ENCODE assay signal across 18 mouse cellular contexts in the genomic region with DNA sequence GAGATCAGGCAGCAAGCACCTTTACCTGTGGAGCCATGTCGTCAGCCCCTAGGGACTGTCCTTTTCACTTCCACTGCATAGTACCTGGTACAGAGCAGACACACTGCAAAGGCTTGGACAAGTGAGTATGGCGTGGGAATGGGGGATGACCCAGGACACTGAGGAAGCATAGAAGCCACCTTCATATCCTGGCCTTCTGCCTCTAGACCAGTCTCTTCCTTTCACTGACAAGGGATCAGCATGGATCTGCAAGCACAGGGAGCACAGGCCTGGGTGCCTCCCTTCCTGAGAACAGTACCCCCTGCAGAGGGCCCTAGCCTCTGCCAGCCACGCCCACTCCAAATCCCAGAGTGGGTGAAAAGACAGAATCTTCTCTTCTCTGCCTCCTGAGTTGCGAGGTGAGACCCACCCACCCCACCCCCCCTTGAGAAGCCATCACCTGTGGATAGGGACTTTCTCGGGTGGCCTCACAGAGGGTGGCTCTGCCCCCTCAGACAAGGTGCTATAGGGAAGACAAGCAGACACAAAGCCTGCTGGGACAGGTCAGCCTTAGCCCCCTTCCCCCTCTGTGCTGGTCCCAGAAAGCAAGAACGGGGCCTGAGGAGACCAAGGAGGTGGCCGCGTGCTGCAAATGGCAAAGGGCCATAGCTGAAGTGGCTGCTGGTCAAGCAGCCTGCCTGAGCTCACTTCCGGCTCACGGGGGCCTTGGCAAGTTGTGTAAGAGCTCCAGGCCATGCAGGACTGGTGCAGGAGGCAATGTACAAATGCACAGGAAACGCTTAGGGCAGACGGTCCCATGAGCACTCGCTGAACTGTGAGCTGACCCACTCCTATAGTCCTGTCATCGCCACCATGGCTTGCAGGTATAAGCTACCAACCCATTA. TPM values are rescaled to one million over a fixed set of nuclear protein-coding genes. Genes with fewer than 3 reads are reported as not detected.
DNase-seq lines count a peak whose midpoint lies in the region; ATAC-seq and TF ChIP-seq lines count a peak whose summit lies in the region.
"Had no signal": no experiment of that assay in that cellular context is flagged by ENCODE, and none has a peak within 500 bp of the region (broad histone marks: within the 10 kb centered on the region; RNA-seq: fewer than 3 reads in every experiment).

No protein-coding gene starts in this region.

- no peaks in the 10 kb centered on the region for H3K36me3 ChIP-seq in heart, embryonic 10.5 days
- no peaks in the 10 kb centered on the region for H3K36me3 ChIP-seq in lung, postnatal 0 days (ENCODE audit: insufficient read depth, low read length)
- no peaks in the 10 kb centered on the region for H3K36me3 ChIP-seq in midbrain, embryonic 16.5 days (ENCODE audit: control insufficient read depth, insufficient read depth, low read length)
- H3K36me3 ChIP-seq: midbrain, embryonic 13.5 days had no signal

- no peak overlapping the region for H3K4me2 ChIP-seq in lung, postnatal 0 days (replicated peaks; ENCODE audit: low read depth, low read length)
- H3K4me2 ChIP-seq in midbrain, embryonic 16.5 days (ENCODE audit: low read length) = no peak overlapping the region
- H3K4me2 ChIP-seq: midbrain, embryonic 13.5 days had no signal

- H3K27ac ChIP-seq in heart, embryonic 10.5 days = 0 out of 2 replicates have a peak overlapping the region, but pooled peaks have one; percentile 30
- H3K27ac ChIP-seq in lung, postnatal 0 days (ENCODE audit: low read length) = no peak overlapping the region
- H3K27ac ChIP-seq in midbrain, embryonic 16.5 days (ENCODE audit: low read length) = no peak overlapping the region
- H3K27ac ChIP-seq: heart, adult 2 months; midbrain, embryonic 13.5 days had no signal

- no peaks in the 10 kb centered on the region for H3K9me3 ChIP-seq in heart, embryonic 10.5 days
- no peaks in the 10 kb centered on the region for H3K9me3 ChIP-seq in lung, postnatal 0 days (ENCODE audit: low read length)
- no peaks in the 10 kb centered on the region for H3K9me3 ChIP-seq in midbrain, embryonic 16.5 days (replicated peaks; ENCODE audit: control insufficient read depth, low read length, poor library complexity, severe bottlenecking)
- H3K9me3 ChIP-seq: midbrain, embryonic 13.5 days had no signal

- H3K27me3 ChIP-seq in heart, embryonic 10.5 days (ENCODE audit: insufficient read depth, poor library complexity, severe bottlenecking) = 0 out of 2 replicates have a peak, but pooled peaks cover 3% of the 10 kb centered on the region
- no peaks in the 10 kb centered on the region for H3K27me3 ChIP-seq in lung, postnatal 0 days (replicated peaks; ENCODE audit: insufficient read depth, low read length)
- no peaks in the 10 kb centered on the region for H3K27me3 ChIP-seq in midbrain, embryonic 16.5 days (ENCODE audit: control insufficient read depth, insufficient read depth, low read depth, low read length)
- H3K27me3 ChIP-seq: midbrain, embryonic 13.5 days had no signal

- H3K4me1 ChIP-seq in heart, embryonic 10.5 days = peaks cover 70% of the 10 kb centered on the region
- H3K4me1 ChIP-seq in lung, postnatal 0 days (ENCODE audit: insufficient read depth, low read depth, low read length) = no peaks in the 10 kb centered on the region
- peaks cover 12% of the 10 kb centered on the region for H3K4me1 ChIP-seq in midbrain, embryonic 16.5 days (ENCODE audit: control insufficient read depth, insufficient read depth, low read length)

- no peak overlapping the region for H3K4me3 ChIP-seq in heart, embryonic 10.5 days
- H3K4me3 ChIP-seq in lung, postnatal 0 days (ENCODE audit: low read depth, low read length) = no peak overlapping the region
- no peak overlapping the region for H3K4me3 ChIP-seq in midbrain, embryonic 16.5 days (ENCODE audit: low read depth, low read length)
- H3K4me3 ChIP-seq: heart, adult 2 months; midbrain, embryonic 13.5 days had no signal

- DNase-seq in heart, embryonic 10.5 days (ENCODE audit: low spot score) = no peak
- no peak for DNase-seq in heart, adult 11 months
- peak; percentile 31 for DNase-seq in MN1 (ENCODE audit: low spot score)
- DNase-seq in cerebellum, adult 8-10 months = peak; percentile 49
- DNase-seq in lung, postnatal 0 days (ENCODE audit: low spot score) = peak; percentile 82
- no peak for DNase-seq in kidney, postnatal 10 days
- DNase-seq: adrenal gland, adult 2 months had no signal

- peak; percentile 70 for ATAC-seq in lung, postnatal 0 days
- no peak for ATAC-seq in megakaryocyte-erythroid progenitor cell, adult 5-6 weeks (replicated peaks; ENCODE audit: low FRiP score, low TSS enrichment, poor library complexity, severe bottlenecking)
- ATAC-seq in midbrain, embryonic 16.5 days = no peak
- ATAC-seq: intestine, postnatal 0 days; midbrain, embryonic 13.5 days had no signal

- 75% methylated on average over 14 of the region's 14 CpGs for WGBS in heart, embryonic 10.5 days
- whole genome bisulfite sequencing in lung, postnatal 0 days = 63% methylated on average over 13 of the region's 14 CpGs
- 82% methylated on average over 14 of the region's 14 CpGs for WGBS in midbrain, embryonic 16.5 days

- TF ChIP-seq CTCF in lung, postnatal 0 days (IDR thresholded peaks at IDR 0.05) = no peak

- no peak for TF ChIP-seq EP300 in lung, postnatal 0 days (IDR thresholded peaks at IDR 0.05)

- no peak overlapping the region for H3K9ac ChIP-seq in lung, postnatal 0 days (replicated peaks; ENCODE audit: low read depth)
- H3K9ac ChIP-seq in midbrain, embryonic 16.5 days (ENCODE audit: low read depth, low read length) = no peak overlapping the region
- H3K9ac ChIP-seq: midbrain, embryonic 13.5 days had no signal

RNA-seq across cellular contexts. Expression of gene Nol4l, which starts 15.0 kb away (rescaled TPM):
- polyA plus RNA-seq in heart, embryonic 10.5 days (2016; fragmentation: Nextera tagmentation; extraction: Ambion mirVana) = 20.8 and 21.4 TPM in 2 replicates
- 8.3 and 9.9 TPM in 2 replicates for polyA plus RNA-seq in lung, postnatal 0 days (2015; fragmentation: Nextera tagmentation; extraction: Ambion mirVana)
- 10.4 and 13.8 TPM in 2 replicates for total RNA-seq in megakaryocyte-erythroid progenitor cell, adult 5-6 weeks (2014; fragmentation: Nextera tagmentation)
- total RNA-seq in megakaryocyte-erythroid progenitor cell, adult 5-6 weeks (2017) = 4.2 and 13.3 TPM in 2 replicates
- polyA plus RNA-seq in midbrain, embryonic 16.5 days (2015; fragmentation: Nextera tagmentation; extraction: Ambion mirVana) = 39.9 and 47.5 TPM in 2 replicates

RNA-seq across cellular contexts. Expression of gene 4930404H24Rik, which starts 22.1 kb away (rescaled TPM):
- polyA plus RNA-seq in heart, embryonic 10.5 days (2016; fragmentation: Nextera tagmentation; extraction: Ambion mirVana) = not detected in 2 replicates
- not detected in 2 replicates for polyA plus RNA-seq in lung, postnatal 0 days (2015; fragmentation: Nextera tagmentation; extraction: Ambion mirVana)
- total RNA-seq in megakaryocyte-erythroid progenitor cell, adult 5-6 weeks (2014; fragmentation: Nextera tagmentation) = not detected in 2 replicates
- not detected in 2 replicates for total RNA-seq in megakaryocyte-erythroid progenitor cell, adult 5-6 weeks (2017)
- not detected in 2 replicates for polyA plus RNA-seq in midbrain, embryonic 16.5 days (2015; fragmentation: Nextera tagmentation; extraction: Ambion mirVana)
- total RNA-seq: adrenal gland, adult 2 months; heart, adult 2 months; liver, adult 2 months had no signal
- polyA plus RNA-seq: adrenal gland, adult 2 months; cortical plate, adult 2 months; heart, adult 2 months; hindbrain, embryonic 11.5 days; intestine, postnatal 0 days; large intestine, adult 2 months; liver, adult 2 months; midbrain, embryonic 13.5 days; neural tube, embryonic 11.5 days; spleen, adult 2 months had no signal

Comparison
In these comparisons a context has a peak if more than half of its experiments do, and no peak if none do; other contexts are left out.
1. DNase-seq: peak in MN1 (single experiment), cerebellum, adult 8-10 months (single experiment) and lung, postnatal 0 days (single experiment); none in heart, embryonic 10.5 days (single experiment), heart, adult 11 months (single experiment) and kidney, postnatal 10 days (single experiment).